Mouse (Mus musculus) neural tube, embryonic 12.5 days (tissue): ENCODE data around the gene Pank1. TPM values are rescaled to one million over a fixed set of nuclear protein-coding genes. Genes with fewer than 3 reads are reported as not detected.

ENCODE experiments used
- microRNA counts: library from miRNA; unstranded; fragments of <30 nt; microRNA quantifications from one replicate; lab custom pipeline; 2017
- microRNA-seq: library from miRNA; unstranded; fragments of <30 nt; microRNA quantifications from one replicate; pipeline ENCODE4, GENCODE M21; 2017
- polyA plus RNA-seq: library from polyadenylated mRNA; unstranded; fragments of >200 nt; fragmentation: Nextera tagmentation; extraction: Ambion mirVana; gene quantifications from 2 replicates; pipeline ENCODE4 v1.2.1, GENCODE M21; 2016

Pank1 gene
- polyA plus RNA-seq, 1 experiment from 2014 or later: 9.9 TPM

MicroRNAs encoded within 50 kb of the gene (microRNA counts, 519-probe panel; counts per million panel counts)
- 5,034 counts per million, percentile 84 among the panel's probes with 10 or more counts for microRNA mmu-miR-107 (lab: Ali Mortazavi, UCI)

Small RNA genes lying within 50 kb of the gene (microRNA-seq; reads per million reads assigned to microRNA genes)
- 979 reads per million, percentile 78 among the genes with 10 or more reads in this experiment for gene Mir107

Other genes starting within 250 kb of the Pank1 start
- 0.22 TPM in 1 of 2 replicates, not detected in the other for gene Ifit1bl2, start 238.7 kb downstream of the Pank1 start, polyA plus RNA-seq
- 0.08 and 0.18 TPM in 2 replicates for gene Ifit1, start 238.6 kb downstream of the Pank1 start, polyA plus RNA-seq
- gene Slc16a12, start 132.2 kb downstream of the Pank1 start, polyA plus RNA-seq: 2.1 and 2.4 TPM in 2 replicates
- gene Kif20b, start 42.9 kb upstream of the Pank1 start, polyA plus RNA-seq: 40.6 and 41.5 TPM in 2 replicates